Mouse (Mus musculus): ENCODE results near the gene Arl8b. TPM values are rescaled to one million over a fixed set of nuclear protein-coding genes. Genes with fewer than 3 reads are reported as not detected.

The Arl8b gene
- polyA plus RNA-seq, 2 experiments: 10.5 to 35.5 TPM

GRCm38 (mm10) chr6:108870421-108870820 is 87.5 kb downstream of the Arl8b start:
- Histone ChIP-seq H3K36me3 (replicated peaks; ENCODE audit: control insufficient read depth, insufficient read depth, low read depth) (no peaks in the 10 kb centered on the region), H3K27ac (no peak overlapping the region), H3K9me3 (ENCODE audit: control insufficient read depth, low read length) (no peaks in the 10 kb centered on the region), H3K9ac (replicated peaks) (no peak overlapping the region), H3K4me3 (ENCODE audit: insufficient read depth in 1 of 2, low read depth in 2 of 2, low read length in 2 of 2) (no peak overlapping the region), H3K4me2 (ENCODE audit: low read depth) (no peak overlapping the region), H3K4me1 (replicated peaks; ENCODE audit: control insufficient read depth in 2 of 2, insufficient read depth in 2 of 2, low read length in 1 of 2) (no peaks in the 10 kb centered on the region), H3K27me3 (ENCODE audit: control insufficient read depth, insufficient read depth, low read length) (no peaks in the 10 kb centered on the region)
- 52% methylated on average over 2 of the region's 2 CpGs for WGBS (ENCODE audit: insufficient replicate concordance)
- no peak for TF ChIP-seq EP300 (IDR thresholded peaks at IDR 0.05; ENCODE audit: low read depth)
- no peak for TF ChIP-seq CTCF (IDR thresholded peaks at IDR 0.05; ENCODE audit: low read depth)
- no peak for ATAC-seq (ENCODE audit: insufficient read depth)
- no peak for DNase-seq (ENCODE audit: low read depth in 3 of 3, low spot score in 3 of 3)

- H3K36me3 ChIP-seq (replicated peaks; ENCODE audit: control insufficient read depth, insufficient read depth, low read depth): no peaks in the 10 kb centered on the region
- H3K27ac ChIP-seq: no peak overlapping the region
- DNase-seq (ENCODE audit: low read depth in 3 of 3, low spot score in 3 of 3) (no peak), ATAC-seq (ENCODE audit: insufficient read depth) (no peak)
- H3K4me1 ChIP-seq (replicated peaks; ENCODE audit: control insufficient read depth in 2 of 2, insufficient read depth in 2 of 2, low read length in 1 of 2): no peaks in the 10 kb centered on the region
- 61% methylated on average over 4 of the region's 4 CpGs for WGBS (ENCODE audit: insufficient replicate concordance)
- H3K4me3 ChIP-seq (ENCODE audit: insufficient read depth in 1 of 2, low read depth in 2 of 2, low read length in 2 of 2): no peak overlapping the region
- H3K9ac ChIP-seq (replicated peaks): no peak overlapping the region
- H3K4me2 ChIP-seq (ENCODE audit: low read depth): no peak overlapping the region
- no peaks in the 10 kb centered on the region for H3K27me3 ChIP-seq (ENCODE audit: control insufficient read depth, insufficient read depth, low read length)
- TF ChIP-seq CTCF (IDR thresholded peaks at IDR 0.05; ENCODE audit: low read depth): no peak
- no peak for TF ChIP-seq EP300 (IDR thresholded peaks at IDR 0.05; ENCODE audit: low read depth)
- no peaks in the 10 kb centered on the region for H3K9me3 ChIP-seq (ENCODE audit: control insufficient read depth, low read length)
Measured at GRCm38 (mm10) chr6:108871251-108871650, 88.4 kb downstream of the Arl8b start.

Other genes with a start within 250 kb of the Arl8b start
- gene Bhlhe40, start 122.5 kb upstream of the Arl8b start, polyA plus RNA-seq (2012; rRNA removed): 2.1 and 2.3 TPM in 2 replicates
- gene Bhlhe40, start 122.5 kb upstream of the Arl8b start, polyA plus RNA-seq (2014; fragmentation: Nextera tagmentation; extraction: Ambion mirVana): 5.2 and 5.3 TPM in 2 replicates
- gene Edem1, start 45.5 kb downstream of the Arl8b start, polyA plus RNA-seq (2012; rRNA removed): 7.2 and 9.6 TPM in 2 replicates
- gene Edem1, start 45.5 kb downstream of the Arl8b start, polyA plus RNA-seq (2014; fragmentation: Nextera tagmentation; extraction: Ambion mirVana): 19.1 and 22.4 TPM in 2 replicates